Mouse (Mus musculus): Measurements from ENCODE around the gene Man1a2. TPM values are rescaled to one million over a fixed set of nuclear protein-coding genes. Genes with fewer than 3 reads are reported as not detected.

Man1a2 gene
- total RNA-seq, 1 experiment from 2014 or later = 90.3 TPM

DNA sequence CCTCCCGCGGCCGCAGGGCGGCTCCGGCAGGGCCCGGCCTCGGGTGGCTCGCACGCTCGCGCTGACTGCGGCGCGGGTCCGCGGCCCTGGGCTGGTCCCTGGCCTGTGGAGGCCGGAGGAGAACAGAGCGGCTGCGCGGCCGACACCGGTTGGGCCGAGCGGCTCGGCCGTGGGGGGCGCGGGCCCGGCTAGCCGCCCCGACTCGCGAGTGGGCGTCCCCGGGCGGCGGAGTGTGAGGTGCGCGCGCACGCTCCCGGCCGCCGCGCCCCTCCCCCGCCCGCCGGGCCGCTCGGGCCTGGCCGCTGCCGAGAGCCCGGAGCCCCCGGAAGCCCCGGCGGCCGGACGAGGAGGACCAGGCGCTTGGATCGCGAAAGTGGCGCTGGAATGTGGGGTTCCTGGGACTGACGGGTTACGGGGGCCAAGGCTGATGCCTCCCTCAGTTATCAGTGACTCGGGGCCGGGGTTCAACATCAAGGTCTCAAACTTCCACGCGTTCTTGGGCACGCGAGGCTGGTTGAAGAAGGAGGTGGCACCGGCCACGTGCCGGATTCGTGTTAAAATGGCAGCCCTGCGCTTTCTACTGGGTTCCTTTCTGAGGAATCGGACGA is 564 bp upstream of the Man1a2 start:
- DNase-seq = peak; percentile 86

DNA sequence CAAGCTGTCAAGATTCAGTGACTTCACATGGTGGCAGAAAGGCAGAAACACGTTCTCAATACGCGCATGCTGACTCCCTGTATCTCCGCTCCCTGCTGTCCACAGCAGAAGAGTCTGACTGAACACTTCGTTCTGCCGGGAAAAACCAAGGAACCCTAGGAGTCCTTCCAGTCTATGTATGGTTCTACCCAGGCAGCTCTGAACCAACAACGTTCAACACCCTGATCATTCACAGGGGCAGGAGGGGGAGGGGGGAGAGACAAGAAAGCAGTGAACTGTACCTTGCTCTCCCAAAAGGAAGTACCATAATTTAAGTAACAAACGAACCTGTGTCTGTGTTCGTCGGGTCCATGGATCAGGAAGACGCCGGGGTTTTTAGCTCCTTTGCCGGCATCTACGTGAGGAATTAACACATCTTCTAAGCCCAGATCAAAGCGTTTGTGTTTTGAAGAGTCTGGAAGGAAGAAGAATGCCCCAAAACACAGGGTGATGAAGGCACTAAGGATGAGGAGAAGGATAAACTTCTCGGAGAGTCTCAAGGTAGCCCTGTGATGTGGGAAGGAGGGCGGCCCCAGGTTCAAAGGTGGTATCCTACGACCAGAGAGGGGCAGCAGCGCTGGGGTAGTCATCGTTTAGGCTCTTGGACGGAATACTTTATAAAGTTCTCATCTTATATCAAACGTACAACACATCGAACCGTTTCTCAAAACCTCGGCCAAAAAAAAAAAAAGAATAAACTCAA is 898 bp downstream of the Man1a2 start:
- peak; percentile 42 for DNase-seq

DNA sequence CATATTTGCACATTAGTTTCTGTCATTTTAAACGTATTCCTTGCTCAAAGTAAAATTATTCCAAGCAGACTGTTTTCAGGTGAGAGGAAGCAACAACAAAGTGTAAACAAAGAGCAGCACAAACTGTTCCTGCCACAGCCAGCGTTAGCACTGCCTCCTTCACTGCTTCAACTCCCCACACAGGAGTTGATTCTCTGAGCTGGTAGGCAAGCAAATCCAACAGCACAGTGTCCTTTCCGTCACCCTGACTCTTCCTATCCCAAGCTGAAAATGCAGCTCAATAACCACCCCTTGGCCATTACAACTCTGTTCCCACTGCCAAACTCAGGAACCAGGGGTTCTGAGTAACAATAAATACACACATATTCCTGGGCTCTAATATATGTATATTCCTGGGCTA is 2.5 kb downstream of the Man1a2 start:
- no peak for DNase-seq

DNA sequence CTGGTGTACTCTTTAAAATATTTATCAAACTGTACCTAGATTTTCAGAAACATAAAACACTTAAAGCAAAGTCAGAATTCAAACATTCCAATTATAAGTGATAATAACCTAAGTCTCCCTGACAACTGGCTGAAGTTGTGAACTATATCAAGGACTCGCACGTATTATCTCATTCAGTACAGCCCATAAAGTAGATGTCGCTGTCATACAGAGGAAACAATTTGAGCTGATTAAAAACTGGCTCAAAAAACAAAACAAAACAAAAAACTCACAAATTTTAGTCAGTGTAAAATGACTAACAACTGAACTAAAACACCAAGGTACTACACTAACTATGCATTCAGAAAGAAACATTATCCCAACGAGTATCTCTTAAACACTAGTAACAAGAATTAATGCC is 3.0 kb downstream of the Man1a2 start:
- no peak for DNase-seq

DNA sequence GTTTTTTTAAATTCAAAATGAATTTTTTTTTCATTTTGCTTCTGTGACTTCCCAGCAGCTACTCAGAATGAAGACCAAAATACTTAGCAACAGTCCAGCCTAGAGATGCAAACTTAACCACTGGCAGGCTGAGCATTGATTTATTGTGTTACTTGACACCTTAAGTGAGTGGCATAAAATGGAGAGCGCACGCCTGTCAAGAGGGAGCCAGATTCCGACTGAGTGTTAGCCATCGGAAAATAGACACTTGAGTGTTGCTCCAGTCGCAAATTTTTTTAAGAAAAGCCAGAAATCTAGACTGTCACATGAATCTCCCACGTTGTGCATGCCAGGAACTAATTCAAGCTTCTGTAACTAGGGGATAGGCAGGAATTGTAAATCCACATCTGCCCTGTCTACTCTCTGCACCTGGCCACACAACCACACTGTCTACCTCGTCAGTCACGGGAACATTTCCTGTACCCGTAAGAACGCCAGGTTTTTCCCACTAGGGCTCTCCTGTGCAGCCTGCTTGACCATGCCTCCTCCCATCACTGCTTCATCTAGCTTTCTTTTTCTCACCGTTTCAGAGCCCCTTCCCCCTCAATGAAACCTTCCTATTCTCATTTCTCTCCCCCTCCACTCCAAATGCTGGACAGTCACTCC is 3.7 kb downstream of the Man1a2 start:
- no peak for DNase-seq

DNA sequence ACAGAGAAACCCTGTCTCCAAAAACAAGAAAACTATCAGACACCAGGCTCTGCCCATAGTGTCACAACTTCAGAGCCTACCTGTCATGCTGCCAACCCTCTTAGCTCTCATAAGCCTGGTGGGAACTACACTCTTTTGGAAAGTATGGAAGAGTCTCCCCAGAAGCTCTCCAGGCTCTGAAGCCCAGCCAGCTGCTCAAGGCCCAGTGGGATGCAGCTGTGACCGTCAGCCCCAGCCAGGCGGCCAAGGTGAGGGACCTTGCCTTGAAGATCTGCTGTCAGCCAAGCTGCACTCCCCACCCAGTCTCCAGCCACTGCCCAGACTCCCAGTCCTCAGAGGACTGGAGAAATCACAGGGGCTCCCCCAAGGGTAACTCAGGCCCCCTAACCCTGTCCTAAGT is 5.1 kb downstream of the Man1a2 start:
- DNase-seq = peak; percentile 65

DNA sequence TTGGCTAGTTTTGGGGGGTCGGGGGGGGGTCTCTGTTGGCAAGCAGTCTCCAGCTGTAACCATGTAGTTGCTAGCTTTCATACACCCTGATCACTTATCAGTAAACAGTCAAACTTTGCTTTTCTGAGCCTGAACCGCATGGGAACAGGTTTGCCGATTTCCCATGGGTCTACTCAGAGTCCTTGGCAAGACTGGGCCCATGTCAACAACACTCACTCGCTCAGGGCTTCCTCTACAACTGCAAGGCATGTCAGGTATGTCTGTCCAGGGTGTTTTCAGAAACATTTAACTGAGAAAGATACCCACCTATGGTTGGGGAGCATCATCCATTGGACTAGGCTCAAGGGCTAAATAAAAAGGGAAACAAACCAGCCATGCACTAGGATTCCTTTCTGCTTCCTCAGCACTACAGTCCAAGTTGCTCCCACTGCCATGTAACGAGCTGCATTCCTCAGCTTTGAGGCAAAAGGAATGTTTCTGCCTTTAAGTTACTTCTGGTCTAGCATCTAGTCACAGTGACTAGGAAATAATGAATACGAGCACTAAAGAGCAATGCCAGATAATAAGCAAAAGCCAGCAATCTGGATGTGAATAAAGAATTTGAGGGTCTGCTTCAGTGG is 6.2 kb downstream of the Man1a2 start:
- DNase-seq = peak; percentile 68

DNA sequence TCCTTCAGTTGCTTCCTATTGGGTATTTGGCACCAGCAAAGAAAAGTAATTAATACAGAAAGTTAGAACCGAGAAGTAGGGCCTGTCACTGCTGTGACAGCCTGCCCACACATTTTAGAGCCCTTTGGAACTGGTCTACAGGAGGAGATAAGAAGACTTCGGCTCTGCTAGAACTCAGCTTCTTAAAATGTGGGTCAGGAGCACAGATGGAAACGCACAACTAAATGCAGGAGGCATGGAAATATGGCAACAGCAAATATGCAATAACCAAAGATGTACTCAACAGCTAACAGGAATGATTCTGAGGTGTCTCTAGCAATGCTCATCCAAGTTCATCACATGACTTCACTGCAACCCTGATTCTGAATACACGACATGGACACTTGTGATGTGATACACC is 10.2 kb downstream of the Man1a2 start:
- DNase-seq = no peak

DNA sequence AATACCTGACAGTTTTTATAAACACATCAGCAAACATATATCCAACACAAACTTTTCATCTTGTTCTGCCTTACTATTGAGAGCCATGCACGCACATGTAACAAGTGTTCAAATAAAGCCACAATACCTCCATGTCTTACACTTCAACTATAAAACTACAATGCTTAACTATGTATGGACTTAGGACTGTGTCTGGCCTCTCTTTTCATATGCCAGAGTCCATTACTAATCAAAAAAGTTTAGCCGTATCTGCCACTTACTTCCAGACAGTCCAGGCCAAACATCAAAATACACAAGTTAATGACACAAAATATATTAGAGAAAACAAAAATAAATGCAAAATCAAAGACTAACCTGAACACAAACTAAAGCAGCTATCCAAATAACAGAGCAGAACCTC is 14.9 kb downstream of the Man1a2 start:
- no peak for DNase-seq

DNA sequence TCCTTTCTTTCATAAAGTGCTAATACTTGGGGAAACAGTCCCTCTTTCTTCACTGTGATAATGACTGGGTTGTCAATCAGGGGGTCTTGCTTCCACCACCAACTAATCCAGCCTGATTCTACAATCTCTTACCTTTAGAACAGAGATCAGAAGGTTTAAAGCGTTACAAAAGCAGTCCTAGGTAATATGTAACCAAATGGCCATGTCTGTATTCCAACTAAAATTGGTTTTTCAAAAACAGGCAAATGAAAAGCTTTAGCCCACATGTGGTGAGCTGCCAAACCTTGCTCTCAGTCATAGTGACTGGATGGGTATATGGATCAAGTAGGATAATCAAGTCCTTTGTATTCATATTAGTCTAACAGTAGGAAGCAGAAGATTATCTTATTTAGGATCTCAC is 32.0 kb downstream of the Man1a2 start:
- DNase-seq = no peak

DNA sequence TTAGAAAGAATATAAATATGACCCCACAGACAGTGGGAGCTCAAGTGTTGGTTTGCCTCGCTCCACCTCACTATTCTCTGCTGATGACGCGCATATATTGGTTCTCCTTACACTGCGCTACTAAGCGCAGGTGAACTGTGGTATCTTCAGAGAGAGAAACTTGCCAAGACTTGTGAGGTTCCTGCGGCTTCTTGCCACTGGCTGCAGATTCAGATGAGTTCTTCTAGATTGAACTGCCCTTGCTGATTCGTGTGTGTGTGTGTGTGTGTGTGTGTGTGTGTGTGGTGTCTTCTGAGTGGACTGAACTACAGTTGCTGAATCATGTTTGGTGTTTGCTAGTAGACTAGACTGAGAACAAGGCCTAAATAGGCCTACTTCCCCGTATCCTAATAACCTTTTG is 43.7 kb downstream of the Man1a2 start:
- peak; percentile 7 for DNase-seq

DNA sequence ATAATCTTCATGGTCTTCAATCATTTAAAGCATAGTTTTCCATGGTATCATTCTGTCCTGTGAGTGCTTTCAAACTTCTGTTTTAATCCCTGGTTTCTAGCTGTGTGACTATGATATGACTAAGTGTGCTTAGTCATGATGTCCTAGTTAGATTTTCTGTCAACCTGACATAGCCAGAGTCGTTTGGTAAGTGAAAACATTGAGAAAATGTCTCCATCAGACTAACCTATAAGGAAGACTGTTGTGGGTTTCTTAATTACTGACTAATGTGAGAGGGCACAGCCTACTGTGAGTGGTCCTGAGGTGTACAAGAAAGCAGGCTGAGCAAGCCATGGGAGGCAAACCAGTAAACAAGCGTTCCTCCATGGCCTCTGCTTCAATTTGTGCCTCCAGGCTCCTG is 49.0 kb downstream of the Man1a2 start:
- DNase-seq = no peak

DNA sequence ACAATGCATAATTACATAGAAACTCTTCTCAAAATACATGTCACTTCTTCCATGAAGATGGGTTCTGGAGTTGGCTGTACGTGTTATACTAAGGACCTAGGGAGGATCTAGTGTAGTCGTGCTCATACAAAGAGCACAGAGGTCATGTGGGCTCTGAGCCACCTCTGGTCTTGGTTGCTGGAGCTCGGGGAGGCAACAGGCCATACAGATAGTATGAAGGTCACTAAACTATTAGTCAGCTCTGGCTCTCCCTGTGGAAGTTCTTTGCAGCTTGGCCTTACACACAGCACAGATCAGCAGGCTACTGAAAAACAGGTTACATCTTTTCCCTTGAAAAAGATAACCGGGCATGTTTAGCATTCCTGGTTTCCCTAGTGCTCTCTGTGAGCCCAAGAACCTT is 50.5 kb downstream of the Man1a2 start:
- peak; percentile 42 for DNase-seq

DNA sequence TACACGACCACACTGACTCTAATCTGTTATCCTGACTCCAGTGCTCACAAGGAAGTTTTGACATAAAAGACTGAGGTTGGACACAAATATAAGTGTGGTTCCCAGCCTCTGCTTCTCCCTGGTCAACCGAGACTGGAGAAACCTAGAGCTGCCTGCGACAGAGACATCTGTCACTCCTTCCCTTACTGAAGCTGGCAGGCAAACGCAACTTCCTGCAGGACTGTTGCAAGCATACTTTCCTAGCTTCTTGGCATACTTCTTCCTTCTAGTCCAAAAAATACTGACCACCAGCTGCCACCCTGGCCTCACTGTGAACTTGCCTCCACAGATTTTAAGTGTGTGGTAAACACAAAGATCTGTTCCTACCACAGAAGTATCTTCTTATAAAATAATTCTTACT is 66.8 kb downstream of the Man1a2 start:
- DNase-seq = peak; percentile 17

DNA sequence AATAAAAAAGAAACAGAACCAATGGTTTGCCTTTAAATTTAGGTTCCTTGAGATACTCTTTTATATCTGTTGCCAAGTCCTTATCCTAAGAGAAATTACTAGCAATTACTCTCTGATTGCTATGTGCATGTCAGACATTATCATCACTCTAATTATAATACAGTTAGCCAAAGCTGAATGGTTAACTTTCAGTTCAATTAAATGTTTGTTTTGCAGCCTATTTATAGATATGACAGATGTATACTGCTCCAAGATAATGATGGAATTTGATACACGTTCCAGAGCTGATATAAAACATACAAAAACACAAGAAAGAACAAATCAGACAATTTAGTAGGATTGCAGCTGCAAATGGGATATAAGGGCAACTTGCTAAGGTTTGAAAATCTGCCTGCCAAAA is 74.4 kb downstream of the Man1a2 start:
- no peak for DNase-seq

DNA sequence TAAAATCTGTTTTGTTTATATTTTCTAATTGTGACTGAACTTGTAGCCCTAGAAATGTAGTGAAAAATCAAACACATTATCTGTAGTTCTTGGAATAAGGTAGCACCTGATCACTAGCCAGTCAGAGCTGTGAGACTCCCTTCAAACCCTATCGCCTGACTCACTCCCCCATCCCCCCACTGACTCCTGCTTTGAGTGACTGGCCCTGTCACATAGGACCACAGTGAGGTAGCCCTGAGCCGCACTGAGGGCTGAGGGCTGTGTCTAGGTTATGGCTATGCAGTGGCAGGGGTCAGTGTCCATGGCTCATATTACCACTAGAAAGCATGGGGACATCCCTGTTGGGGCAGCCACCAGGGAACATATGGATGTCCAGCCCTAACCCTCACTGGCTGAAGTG is 80.8 kb downstream of the Man1a2 start:
- DNase-seq = no peak

DNA sequence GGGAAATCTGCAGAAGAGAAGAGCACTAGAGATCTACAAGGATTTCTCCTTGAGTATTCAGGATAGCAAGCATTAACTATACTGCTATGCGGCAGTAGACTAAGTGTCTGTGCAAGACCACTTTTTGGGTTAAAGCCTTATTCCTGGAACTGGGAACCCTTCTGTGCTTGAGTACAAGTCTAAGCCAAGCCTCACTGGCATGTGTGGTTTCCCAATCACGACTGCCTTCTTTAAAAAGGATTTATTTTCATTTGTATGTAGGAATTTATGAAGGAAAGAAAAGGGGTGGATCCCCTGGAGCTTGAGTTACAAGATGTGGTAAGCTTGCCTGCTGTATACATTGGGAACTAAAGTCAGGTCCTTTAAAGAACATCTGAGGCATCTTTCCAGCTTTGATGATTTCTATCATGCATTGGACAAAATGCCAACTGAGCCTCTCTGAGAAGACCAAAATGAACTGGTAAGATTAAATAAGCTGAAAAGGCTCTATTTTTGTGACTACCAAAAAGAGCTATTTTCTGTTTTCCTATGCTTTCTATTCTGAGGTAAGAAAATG is 86.0 kb downstream of the Man1a2 start:
- no peak for DNase-seq

DNA sequence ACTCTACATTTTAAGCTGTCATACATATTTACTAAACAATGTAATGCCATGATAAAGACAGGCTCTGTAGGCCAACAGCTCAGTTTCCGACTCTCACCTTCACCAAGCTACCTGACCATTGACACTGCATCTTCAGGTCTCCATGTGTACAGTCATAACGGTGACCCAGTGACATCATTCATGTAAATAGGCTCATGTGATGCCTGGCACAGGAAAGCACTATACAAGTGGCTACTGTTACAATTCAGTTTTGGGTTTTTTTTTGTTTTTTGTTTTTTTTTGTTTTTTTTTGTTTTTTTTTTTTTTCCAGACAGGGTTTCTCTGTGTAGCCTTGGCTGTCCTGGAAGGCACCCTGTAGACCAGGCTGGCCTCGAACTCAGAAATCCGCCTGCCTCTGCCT is 94.2 kb downstream of the Man1a2 start:
- no peak for DNase-seq

DNA sequence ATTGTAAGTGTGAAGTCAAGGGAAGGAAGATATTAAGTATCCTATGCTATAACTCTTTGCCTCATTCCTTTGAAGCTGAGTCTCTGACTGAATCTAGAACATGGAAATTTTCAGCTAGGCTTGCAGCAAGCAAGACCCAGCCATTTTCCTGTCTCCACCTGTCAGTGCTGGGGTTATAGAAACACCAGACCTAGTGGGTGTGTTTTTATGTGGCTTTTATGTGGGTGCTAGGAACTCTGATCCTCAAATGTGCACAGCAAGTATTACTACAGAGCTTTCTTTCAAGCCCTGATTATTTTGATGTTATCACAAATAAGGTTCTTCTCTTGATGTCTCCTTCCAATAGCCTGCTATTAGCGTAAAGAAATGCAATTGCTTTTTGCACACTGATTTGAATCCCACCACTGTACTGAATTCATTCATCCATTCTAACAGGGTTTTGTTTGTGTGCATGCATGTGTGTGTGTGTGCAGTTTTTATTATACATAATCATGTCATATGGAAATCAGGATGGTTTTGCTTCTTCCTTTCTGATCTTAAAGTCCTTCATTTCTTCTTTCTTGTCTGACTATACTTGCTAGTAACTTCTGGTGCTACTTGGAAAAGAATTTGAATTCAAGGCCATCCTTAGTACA is 102.5 kb downstream of the Man1a2 start:
- DNase-seq = no peak

DNA sequence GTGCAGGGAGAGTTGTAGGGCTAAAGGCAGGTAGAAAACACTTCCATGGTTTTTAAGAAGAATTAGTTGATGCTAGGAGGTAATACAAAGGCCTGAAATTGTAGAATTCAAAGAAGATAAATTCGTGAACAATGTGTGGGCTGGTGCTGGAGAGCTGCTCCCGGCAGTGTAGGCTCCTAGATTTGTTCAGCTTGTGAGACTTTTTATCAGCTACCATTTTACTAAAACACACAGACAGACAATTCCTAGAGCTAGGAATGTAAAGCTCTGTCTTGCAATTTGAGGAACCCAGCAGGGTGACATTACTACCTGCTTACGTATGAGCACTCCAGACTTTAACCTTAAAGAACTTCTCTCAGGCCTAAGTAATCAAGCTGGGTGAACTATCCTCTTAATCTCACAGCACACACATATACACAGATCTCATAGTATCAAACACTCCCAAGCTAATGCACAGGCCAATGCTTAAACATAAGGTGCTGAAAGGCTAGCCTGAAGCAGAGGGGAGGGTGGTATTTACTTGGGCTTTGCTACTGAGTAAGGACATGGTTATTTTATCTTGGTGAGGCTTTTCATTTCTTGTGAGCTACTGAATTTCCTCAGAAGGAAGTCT is 112.6 kb downstream of the Man1a2 start:
- no peak for DNase-seq

DNA sequence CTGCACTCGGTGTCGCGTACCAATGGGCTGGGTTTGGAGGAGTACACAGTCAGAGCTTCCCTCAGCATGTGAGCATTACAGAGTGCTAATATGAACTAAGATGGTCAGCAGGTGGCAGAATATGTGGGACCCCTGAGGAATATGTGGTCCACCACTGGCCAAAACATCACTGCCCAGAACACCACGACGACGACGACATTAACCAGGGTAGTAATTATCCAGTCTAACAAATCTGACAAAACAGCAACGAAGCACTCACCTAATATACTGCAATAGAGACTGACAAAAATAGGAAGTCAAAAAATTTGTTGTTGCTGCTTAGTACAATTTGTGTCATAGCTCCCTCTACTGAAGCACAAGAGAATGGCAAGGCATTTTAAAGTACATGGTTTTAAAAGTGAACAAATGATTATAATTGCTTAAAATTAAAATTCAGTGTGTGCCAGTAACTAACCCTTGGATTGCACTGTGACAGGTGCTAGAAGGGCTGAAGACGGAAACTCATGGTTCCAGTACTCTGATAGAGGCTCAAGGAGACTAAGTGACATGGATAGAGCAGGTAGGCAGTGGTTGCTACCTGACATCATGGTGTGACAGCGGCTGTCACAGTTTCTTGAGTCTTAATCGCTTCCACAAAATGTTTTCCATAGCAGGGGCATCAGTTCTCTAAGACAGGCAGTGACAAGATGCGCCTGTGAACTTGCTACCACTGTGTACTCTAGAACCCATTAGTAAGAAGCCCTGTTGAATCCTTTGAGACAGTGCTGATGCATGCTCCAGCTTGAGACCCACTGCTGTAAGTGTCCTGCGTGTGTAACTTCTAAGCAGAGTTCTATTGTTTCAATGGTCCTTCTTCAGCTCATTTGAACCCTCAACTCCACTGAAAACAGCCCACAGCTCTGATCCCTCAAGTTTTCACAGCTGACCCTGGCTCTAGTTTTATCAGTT is 116.6 kb downstream of the Man1a2 start:
- DNase-seq = no peak
